Mouse (Mus musculus): ENCODE measurements around the gene Dpyd.

The Dpyd gene

DNA sequence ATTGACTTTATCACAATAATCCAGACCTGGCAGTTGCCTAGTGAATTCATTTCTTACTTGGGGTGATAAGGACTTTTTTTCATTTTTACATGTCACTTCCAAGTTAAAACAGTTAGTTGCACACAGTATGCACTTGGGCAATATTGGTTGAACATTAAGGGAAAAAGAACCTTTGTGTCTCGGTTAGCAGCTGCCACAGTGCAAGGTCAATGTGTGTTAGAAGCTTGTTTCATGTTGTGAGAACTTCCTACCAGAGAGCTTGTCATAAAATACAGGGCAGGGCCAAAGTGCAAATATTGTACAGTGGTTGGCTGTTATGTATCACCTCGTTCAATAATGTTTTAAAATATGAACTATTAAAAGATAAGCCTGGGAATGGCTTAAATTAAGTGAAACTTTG is 564.1 kb downstream of the Dpyd start:
- no peak for DNase-seq

DNA sequence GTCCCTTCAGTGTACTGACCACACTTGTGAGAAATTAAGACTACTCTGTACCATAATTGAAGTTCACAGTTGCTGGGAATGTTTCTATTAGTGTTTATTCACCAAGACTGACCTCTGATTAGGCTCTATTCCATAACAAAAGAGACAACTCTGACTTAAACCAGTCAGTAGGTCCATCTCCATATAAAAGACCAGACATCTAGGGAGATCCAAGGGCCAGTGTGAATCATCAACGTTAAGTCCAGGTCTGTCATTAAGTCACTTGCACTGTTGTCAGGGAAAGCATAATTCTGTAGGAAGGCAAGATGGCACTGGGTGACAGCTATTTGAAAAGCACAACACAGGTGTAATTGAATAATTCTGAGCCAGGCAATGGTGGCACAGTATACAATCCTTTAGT is 566.1 kb downstream of the Dpyd start:
- no peak for DNase-seq

DNA sequence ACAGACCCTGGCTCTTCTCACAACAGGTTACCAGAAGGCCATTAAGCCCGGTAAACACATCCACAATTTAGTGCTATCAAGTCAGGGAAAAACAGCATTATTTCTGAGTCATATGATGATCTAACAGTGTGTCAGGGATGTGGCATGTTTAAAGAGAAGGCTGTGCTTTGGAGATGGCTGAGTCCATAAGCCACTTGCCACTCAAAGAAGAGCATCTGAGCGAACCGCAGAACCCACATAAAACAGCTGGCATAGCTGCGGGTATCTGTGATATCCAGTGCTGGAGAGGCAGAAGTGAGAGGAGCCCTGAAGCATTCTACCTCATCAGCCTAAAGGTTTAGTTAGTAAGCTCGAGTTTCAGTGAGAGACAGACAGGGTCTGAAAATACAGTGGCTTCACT is 581.1 kb downstream of the Dpyd start:
- no peak for DNase-seq

DNA sequence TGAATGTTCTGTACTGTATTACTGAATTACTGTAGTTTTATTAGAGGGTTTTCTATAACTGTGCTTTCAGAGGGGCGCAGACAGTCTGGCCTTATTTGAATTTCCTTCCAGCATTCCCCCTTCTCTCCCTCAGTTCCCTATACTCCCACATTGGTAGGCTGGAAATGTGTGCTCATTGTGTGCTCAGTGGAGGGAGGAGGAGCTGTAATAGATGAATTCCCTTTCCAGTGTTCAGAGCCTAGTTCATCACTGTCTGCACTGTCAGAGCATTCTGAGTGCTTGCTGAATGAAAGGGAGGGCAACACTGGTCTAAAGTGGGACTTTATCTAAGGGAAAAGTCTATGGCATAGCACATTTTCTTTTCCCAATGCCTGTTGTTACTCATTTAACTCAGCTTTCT is 582.9 kb downstream of the Dpyd start:
- no peak for DNase-seq

DNA sequence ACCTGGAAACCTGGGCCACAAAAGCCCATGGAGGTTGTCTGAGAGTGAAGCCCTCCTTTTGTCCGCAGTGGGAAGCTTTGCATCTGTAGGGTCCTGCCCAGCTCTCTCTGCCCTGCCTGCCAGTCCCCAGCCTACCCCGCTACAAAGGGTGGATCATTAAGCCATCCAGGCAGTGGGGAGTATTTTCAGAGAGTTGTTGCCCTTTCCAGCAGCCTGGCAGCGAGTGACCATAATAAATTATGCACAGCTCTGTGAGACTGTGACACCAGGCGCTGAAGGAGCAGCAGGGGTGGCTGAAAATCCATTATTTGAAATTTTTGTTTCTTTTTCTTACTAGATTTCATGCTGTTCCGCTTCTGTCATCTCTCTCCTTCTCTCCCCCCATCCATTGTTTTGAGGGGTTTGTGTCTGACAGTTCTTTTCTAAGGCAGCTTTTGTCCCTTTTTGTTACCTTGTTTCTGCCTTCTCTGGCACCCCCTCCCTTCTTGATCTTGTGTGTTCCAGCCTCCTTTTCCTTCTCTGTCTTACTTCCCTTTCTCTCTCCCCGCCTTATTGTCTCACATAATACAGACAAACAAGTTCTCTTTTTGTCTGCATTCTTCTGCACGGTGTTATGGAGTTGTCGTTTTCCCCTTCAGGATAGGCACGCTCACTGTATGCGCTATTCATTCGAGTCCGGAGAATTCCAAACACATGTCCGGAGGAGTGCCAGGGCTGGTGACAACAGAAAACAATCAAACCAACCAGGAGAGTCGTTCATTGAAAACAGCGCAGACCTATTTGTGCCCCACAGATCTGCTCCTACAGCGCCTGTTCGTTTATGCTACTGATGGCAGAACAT is 592.9 kb downstream of the Dpyd start:
- DNase-seq, result no peak

DNA sequence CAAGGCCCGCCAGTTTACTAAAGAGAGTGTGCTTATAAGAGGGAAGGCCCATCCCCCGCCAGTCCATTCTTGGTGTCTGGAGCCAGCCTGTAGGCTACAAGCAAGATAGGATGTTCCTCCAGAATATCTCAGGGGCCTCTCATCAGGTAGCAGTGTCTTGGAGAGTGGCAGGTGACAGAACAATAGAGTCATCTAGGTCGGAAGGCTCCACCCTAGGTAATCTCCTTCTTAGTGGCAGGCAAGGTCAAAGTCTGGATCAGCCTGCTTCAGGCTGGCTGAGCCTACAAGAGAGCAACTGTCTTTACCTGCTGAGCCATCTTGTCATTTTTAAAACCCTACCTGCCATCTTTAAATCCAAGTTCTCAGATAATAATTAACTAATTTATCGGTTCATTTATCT is 596.7 kb downstream of the Dpyd start:
- DNase-seq, result no peak

DNA sequence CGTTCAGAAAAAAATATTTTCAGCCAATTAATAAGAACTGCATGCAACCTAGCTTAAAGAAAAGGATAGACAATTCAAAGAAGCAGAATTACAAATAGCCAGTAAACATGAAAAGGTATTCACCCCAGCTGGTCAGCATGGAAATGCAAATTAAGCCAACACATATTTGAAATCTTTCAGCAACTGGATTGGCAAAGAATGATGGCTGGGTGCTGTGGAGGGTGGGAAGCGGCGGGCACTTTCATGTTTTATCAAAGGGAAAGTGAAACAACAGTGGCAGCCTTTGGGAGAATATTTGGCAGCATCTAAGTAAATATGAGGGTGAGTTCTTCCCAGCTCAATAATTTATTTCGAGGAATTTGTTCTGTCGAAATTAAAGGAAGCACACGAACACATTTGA is 603.8 kb downstream of the Dpyd start:
- no peak for DNase-seq

DNA sequence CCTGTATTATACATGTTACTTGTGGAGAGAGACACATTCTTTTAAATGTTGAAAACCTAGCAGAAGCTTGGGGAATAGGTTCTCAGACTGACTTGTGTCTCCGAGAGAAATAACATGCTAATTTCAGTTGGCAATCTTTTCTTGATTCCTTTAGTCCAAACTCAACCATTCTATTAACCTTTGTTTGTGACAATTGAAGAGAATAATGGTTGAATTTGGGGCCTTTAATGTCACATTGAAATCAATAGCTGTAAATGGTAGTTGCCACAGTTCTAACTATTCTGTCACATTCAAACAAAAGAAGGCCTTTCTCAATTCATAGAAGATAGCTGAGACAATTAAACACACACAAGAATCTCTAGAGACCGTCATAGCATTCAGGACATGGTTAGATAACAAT is 606.2 kb downstream of the Dpyd start:
- no peak for DNase-seq

DNA sequence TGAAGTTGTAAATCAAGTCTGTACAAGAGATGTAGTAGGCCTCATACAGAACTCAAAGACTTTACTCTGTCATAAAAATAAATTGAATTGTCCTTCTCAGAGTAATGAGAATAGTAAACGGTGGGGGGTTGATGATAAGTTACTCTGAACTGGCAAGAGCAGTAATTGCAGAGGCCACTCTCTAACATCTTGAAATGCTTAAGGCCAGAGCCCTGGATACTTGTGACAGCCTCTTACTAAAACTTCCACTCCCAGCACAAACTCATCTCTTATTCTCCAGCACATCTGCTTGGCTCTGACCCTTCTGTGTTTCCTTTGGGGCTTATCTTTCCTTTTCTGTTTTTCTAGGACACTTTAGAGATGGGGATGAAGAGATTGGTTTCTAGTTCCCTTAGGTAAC is 606.7 kb downstream of the Dpyd start:
- no peak for DNase-seq

DNA sequence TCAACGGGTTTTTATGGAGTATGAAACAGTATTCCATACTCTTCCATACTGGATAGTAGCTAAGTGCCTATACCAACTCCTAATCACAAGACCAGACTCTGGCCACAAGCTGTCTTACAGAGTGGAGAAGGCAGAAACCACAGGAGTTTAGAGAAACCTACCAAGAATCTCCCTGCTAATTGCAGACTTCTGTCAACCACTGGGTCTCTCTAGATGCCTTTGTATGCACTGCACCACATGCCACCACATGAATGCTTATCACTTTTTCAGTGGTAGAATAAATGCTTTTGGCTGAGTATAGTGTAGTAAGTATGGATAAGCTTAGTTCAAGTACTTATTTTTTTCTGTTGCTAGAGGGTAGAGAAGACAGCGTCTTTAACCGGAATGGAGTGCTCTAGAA is 621.3 kb downstream of the Dpyd start:
- DNase-seq, result no peak

DNA sequence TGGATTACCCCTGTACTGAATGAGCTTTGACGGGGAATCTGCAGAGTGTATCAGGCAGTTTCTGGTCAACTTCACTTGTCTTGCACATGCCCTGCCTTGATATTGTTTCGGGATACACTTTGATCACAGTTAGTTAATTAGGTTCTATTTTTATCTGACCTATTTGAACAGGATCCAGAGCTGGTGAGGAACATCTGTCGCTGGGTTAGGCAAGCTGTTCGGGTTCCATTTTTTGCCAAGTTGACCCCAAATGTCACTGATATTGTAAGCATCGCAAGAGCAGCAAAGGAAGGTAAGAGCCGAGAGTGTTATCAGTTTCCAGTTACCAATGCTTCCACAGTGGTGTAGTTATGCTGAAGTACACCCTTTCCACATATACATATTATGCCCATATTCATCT is 632.1 kb downstream of the Dpyd start:
- DNase-seq, result no peak

DNA sequence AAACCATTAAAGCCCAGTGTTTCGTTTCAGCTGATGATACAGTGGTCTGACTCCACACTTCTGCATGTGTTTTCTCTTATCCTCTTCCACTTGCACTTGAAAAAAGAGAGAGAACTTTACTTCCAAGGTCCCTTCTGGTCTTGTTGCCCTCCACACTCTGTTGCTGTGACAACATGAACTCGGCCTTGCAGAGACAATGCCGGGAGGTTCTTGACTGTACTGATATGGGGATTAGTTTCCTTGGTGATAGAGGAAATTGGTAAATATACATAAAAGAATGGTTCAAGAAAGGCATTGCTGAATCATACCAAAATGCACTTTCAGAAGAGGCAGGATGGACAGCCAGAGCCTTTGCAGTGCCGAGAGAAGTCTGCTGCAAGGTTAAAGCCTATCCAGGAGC is 633.7 kb downstream of the Dpyd start:
- no peak for DNase-seq

DNA sequence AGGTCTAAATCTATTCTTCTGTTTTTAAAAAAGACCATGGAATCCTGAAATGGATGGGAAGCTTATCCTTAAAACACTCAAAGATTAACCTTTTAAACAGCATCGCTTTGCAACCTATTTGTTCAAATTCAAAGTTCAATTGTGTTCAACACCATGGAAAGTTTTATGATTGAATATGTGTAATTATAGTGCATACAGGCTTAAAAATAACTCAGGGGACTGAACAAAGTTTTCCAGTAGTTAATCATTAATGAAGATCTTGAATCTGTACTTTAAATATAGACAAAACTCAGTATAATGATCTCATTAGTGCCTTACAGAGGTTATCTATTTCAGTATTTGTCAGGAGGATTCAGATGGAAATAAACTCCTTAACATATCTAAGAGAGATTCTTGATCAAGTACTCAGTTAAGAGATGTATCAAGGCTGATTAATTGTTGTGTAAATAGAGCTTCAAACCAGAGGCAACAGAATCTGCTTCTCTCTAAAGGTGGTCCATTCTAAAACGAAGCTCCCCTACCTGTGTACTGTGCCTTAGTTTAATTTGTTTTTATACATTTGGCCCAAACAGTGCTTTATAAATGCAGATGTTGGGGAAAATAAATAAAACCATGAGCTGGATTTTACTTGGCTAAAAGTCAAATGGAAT is 659.0 kb downstream of the Dpyd start:
- DNase-seq, result no peak

DNA sequence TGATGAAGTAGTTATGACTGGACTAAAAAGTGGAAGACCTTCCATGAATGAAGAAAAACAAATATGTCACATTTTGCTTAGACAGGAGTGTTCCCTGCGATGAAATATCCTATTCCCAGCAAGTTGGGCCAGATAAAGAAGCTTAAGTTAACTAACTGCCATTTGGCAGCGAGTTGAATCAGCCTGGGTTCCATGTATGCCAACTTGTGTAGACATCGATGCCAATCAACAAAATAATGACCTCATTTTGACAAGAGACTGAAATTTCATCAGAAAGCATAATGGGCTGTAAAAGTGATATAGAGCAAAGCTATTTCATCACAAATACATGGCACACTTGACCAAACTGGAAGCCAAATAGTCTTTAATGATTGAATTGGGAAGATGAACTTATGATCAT is 681.3 kb downstream of the Dpyd start:
- no peak for DNase-seq

DNA sequence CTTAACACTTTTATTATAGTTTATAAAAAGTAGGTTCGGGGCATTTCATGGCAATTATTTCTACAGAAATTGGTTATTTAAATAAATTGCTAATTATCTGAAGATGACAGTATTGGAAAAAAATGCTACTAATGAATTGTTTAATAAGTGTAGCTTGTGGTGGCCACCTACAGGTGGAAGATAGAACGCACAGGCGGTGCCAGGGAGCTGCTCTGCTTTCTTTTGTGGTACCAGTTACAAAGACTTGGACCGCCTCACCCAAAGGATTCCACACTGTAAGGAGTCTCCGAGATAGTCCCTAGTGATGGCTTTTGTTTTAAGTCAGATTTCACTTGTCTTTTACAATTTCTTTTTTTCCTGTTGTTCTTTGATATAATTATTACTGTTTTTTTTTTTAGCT is 694.6 kb downstream of the Dpyd start:
- DNase-seq, result no peak

DNA sequence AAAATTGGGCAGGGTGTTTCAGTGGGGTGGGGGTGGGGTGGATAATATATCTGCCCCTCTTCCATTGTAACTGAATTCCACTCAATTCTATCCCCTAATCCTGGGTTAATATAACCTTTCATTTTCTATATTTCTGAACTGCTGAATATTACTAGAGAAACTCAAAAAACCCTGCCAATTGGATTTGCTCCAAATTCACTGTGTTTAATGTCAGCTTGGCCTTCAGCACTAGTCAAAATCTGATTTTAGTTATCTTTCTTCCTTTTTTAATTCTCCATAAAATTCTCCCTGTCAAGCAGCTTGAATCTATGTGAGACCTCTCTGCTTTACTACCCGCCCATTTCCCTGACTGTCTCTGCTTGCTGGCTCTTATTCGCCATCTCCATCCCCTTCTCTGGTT is 713.3 kb downstream of the Dpyd start:
- DNase-seq, result no peak

DNA sequence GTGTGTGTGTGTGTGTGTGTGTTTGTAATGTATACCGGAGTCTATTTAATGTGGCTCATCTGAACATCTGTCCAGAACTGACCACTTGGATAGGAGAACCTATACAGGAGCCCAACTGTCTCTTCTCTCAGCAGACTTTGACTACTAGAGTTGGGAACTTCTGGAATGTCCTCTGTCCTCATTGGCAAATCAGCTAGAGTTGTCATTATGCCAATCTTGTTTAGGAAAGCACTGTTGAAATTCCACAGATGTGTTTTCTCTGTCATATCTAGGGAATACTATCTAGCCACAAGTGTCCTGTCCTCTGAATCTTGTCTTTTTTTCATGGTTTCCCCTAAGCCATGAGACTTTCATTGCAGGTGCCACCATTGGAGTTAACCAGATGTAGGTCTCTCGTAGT is 718.7 kb downstream of the Dpyd start:
- DNase-seq, result no peak

DNA sequence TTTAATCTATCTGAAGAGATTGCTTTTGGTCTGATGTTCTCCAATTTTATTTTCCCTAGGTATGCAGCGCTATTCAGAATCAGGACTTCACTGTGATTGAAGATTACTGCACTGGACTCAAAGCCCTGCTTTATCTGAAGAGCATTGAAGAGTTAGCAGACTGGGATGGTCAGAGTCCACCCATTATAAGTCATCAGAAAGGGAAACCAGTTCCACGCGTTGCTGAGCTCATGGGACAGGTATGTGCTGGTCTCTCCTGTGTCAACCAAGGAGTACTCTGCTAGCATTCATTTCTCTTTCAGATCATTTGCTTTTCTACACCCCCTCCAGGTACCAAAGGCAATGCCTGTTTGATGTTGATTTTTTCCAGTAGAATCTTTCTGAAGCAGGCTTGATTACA is 752.8 kb downstream of the Dpyd start:
- DNase-seq, result no peak

DNA sequence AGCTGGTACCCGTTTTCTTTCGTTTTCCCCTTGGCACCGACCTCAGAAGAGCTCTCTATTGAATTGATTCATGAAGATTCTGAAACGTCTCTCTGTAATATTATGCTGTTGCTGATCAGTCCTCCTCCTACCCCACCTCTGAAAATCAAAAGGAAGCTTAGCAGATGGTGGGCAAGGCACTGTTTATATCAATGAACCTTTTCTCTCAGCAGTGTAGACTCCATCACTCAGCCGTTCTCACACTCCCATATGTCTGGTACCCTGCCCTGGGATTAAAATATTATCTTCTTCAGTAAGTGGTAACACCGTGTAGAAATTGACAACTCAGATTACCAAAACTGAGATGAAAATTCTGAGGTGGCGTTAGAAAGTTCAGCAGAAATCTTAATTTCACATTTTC is 767.1 kb downstream of the Dpyd start:
- no peak for DNase-seq

DNA sequence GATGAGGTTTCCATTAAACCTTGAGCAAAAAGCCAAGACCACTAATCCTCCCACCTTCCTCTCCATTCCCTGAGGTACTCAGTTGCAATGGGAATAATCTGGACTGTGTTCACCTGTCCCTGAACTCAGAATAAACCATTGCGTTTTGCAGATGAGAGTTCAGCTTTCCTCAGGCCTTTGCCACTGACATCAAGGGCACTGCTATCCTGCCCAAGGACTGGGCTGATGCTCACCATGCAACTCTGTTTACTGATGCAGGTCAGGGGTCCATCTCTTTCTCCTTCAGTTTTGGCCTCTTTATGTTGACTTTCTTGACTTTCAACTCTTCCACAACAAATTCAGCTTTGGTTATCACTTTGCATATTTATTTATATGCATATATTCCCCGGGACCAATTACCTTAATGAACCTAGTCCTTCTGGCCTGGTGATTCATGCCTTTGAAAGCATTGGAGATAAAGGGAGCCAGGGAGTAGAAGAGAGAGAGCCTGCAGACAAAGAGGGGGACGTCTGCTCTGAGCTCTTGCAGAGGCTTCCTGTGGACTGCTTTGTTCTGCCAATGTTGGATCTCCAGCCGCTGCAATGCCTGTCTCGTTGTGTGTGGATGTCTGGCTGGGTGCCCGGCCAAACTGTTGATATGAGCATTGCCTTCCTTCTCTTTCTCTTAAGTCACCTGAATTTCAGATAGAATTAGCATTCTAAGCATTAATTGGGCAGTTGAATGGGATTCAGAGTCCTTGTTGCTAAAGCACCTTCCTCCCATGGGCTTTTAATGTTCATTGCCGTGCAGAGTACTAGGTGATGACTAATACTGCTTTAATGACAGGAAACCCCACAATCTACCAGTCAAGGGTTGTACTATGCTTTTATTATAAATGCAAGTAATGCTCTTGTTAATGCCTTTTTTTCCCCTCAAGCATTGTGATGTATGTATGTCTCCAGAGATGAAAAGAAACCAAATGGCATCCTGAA is 771.7 kb downstream of the Dpyd start:
- DNase-seq, result no peak

DNA sequence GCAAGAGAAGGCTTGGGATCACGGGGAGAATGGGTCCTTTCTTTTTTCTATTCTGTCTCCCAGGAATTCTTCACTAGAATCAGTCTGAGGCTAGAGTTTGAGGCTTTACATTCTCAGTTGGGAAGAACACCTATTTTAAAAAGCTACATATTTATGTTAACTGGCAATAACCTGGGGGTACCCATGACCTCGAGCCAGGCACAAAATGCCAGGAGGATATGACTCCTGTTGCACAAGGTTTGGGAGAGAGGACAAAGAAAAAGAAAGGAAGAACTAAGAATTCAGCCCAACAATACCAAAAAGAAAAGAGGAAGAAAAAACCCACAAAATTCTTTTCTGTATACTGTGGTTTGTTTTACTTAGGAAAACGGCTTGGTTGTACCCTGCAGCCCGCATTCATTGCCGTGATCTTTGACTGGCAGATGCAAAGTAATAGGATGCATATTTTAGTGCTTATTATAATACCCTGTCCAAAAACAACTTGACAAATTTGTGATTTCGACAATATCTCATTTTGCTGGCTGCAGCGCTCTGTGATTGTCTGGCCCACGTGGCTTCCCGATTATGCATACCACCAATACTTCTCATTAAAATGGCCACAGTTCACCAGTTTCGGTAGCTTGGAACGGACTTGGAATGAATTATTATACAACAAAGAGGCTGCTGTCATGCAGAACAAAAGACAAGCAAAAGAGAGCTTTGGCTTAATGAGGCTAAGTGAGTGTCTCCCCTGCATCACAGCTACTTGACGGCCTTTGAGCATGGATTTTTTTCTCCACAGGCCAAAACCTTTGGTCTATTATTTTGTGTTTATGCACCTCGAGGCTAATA is 799.8 kb downstream of the Dpyd start:
- no peak for DNase-seq

DNA sequence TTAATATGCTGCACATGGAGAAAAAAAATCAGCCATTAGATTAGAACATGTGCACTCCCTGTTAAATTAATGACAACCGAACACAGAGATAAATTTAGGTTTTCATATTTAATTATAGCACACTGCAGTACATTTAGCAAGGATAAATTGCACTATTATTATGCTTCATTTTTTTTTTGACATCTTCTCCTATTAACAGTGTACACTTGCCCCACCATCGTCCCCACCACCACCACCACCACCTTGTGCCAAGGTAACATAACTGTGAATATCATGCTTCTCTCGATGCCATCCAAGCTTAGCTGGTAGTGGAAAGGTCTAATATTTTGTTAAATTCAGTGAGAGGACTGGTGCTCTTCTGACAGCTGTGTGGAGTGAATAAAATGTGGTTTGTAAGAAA is 800.5 kb downstream of the Dpyd start:
- no peak for DNase-seq

DNA sequence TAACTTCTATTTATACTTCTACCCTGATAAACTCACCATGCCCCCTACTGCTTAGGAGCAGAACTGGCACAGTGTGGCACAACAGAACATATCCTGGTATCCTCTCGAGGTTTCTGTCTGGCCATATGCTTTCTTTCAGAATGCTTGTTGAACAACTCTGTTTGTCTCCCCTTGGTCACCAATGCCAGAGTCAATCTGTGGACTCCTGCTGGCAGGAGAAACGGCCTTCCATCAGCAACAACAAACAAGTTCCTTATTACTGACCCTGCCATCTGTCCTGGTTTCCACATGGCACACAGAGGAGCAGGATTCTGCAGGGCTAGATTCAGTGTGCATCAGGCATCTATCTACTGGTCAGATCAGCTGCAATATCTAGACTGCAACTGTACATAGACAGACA is 807.0 kb downstream of the Dpyd start:
- no peak for DNase-seq
